Mouse (Mus musculus) naive thymus-derived CD4-positive, alpha-beta T cell, adult 2 months (primary cell): Measurements from ENCODE around the gene Rpl26.

Source experiments
- DNase-seq: peaks from one replicate; pipeline ENCODE4 v3.0.0-alpha.2; 2011; ENCODE audit warnings: low read depth

Rpl26 gene

GRCm38 (mm10) chr11:68890625-68891024 is 10.8 kb upstream of the Rpl26 start:
- DNase-seq, result no peak

- no peak for DNase-seq
Observed at GRCm38 (mm10) chr11:68891823-68892222, 9.6 kb upstream of the Rpl26 start.

- no peak for DNase-seq
Observed at GRCm38 (mm10) chr11:68892233-68892832, 9.1 kb upstream of the Rpl26 start.

- no peak for DNase-seq
Observed at GRCm38 (mm10) chr11:68893911-68894464, 7.4 kb upstream of the Rpl26 start.

- no peak for DNase-seq
Observed at GRCm38 (mm10) chr11:68896247-68896646, 5.1 kb upstream of the Rpl26 start.

- DNase-seq, result peak; percentile 81
Observed at GRCm38 (mm10) chr11:68897120-68897519, 4.3 kb upstream of the Rpl26 start.

- DNase-seq, result no peak
Observed at GRCm38 (mm10) chr11:68897838-68898237, 3.5 kb upstream of the Rpl26 start.

- DNase-seq, result no peak
Observed at GRCm38 (mm10) chr11:68898790-68899189, 2.6 kb upstream of the Rpl26 start.

- DNase-seq, result peak; percentile 21
Observed at GRCm38 (mm10) chr11:68899815-68900214, 1.6 kb upstream of the Rpl26 start.

- no peak for DNase-seq
Observed at GRCm38 (mm10) chr11:68900519-68901350, 648 bp upstream of the Rpl26 start.

- no peak for DNase-seq
Observed at GRCm38 (mm10) chr11:68902047-68902364, 623 bp downstream of the Rpl26 start.

- no peak for DNase-seq
Observed at GRCm38 (mm10) chr11:68902367-68902766, 984 bp downstream of the Rpl26 start.

- DNase-seq, result peak; percentile 16
Observed at GRCm38 (mm10) chr11:68902823-68903222, 1.4 kb downstream of the Rpl26 start.

GRCm38 (mm10) chr11:68903775-68904174 is 2.4 kb downstream of the Rpl26 start:
- peak; percentile 23 for DNase-seq

- peak; percentile 85 for DNase-seq
Observed at GRCm38 (mm10) chr11:68904375-68905137, 3.2 kb downstream of the Rpl26 start.

- no peak for DNase-seq
Observed at GRCm38 (mm10) chr11:68905138-68905531, 3.8 kb downstream of the Rpl26 start.

GRCm38 (mm10) chr11:68905665-68906460 is 4.5 kb downstream of the Rpl26 start:
- no peak for DNase-seq

- DNase-seq, result no peak
Observed at GRCm38 (mm10) chr11:68906461-68906790, 5.0 kb downstream of the Rpl26 start.

GRCm38 (mm10) chr11:68907251-68907650 is 5.9 kb downstream of the Rpl26 start:
- DNase-seq, result no peak

- no peak for DNase-seq
Observed at GRCm38 (mm10) chr11:68908846-68909503, 7.6 kb downstream of the Rpl26 start.

GRCm38 (mm10) chr11:68911531-68912177 is 10.3 kb downstream of the Rpl26 start:
- no peak for DNase-seq
